Mouse (Mus musculus): ENCODE data around the gene Nol8. TPM values are rescaled to one million over a fixed set of nuclear protein-coding genes. Genes with fewer than 3 reads are reported as not detected.

Gene Nol8
- polyA plus RNA-seq, 1 experiment from 2014 or later: 22.8 TPM

- WGBS: 89% methylated on average over 2 of the region's 2 CpGs
- ATAC-seq (replicated peaks; ENCODE audit: low FRiP score): no peak
- Histone ChIP-seq H3K27ac (ENCODE audit: low read depth, low read length) (no peak overlapping the region), H3K9me3 (ENCODE audit: control insufficient read depth, low read length) (no peaks in the 10 kb centered on the region), H3K4me2 (ENCODE audit: low read depth, low read length, severe bottlenecking) (no peak overlapping the region), H3K4me3 (ENCODE audit: low read depth, low read length) (no peak overlapping the region), H3K27me3 (ENCODE audit: control insufficient read depth, insufficient read depth, low read length) (no peaks in the 10 kb centered on the region), H3K36me3 (ENCODE audit: control insufficient read depth, insufficient read depth, low read length) (no peaks in the 10 kb centered on the region), H3K9ac (ENCODE audit: low read length) (no peak overlapping the region), H3K4me1 (replicated peaks; ENCODE audit: control insufficient read depth, insufficient read depth, low read length) (no peaks in the 10 kb centered on the region)
- no peak for DNase-seq (ENCODE audit: low spot score)
Observed at GRCm38 (mm10) chr13:49629076-49629475, 23.8 kb upstream of the Nol8 start.

- DNase-seq (ENCODE audit: low spot score): no peak
- WGBS: 95% methylated on average over 2 of the region's 2 CpGs
- no peak for ATAC-seq (replicated peaks; ENCODE audit: low FRiP score)
Observed at GRCm38 (mm10) chr13:49639965-49640364, 12.9 kb upstream of the Nol8 start.

DNA sequence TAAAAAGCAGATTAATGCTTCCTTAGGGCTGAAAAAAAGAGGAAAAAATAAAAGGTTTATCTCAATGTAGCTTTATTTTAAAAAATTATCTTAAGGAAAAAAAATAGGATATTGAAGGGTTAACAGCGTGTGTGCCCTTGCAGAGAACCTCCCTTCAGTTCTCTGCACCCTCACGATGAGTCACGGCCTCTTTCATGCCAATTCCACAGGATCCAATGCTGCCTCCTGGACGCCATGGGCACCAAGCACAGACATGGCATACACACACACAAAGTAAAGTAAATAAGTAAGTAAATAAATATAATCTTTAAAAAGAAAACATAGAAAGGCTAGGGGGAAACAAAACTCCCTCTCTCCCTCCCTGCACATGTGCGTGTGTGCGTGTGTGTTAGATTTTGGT, 10.2 kb upstream of the Nol8 start:
- ATAC-seq (replicated peaks; ENCODE audit: low FRiP score): no peak
- H3K9me3 ChIP-seq (ENCODE audit: control insufficient read depth, low read length): no peaks in the 10 kb centered on the region
- WGBS: 84% methylated on average over 6 of the region's 6 CpGs
- DNase-seq (ENCODE audit: low spot score): no peak
- no peaks in the 10 kb centered on the region for H3K27me3 ChIP-seq (ENCODE audit: control insufficient read depth, insufficient read depth, low read length)
- no peak overlapping the region for H3K4me3 ChIP-seq (ENCODE audit: low read depth, low read length)
- H3K27ac ChIP-seq (ENCODE audit: low read depth, low read length): no peak overlapping the region
- no peaks in the 10 kb centered on the region for H3K4me1 ChIP-seq (replicated peaks; ENCODE audit: control insufficient read depth, insufficient read depth, low read length)
- H3K9ac ChIP-seq (ENCODE audit: low read length): no peak overlapping the region
- no peak overlapping the region for H3K4me2 ChIP-seq (ENCODE audit: low read depth, low read length, severe bottlenecking)
- H3K36me3 ChIP-seq (ENCODE audit: control insufficient read depth, insufficient read depth, low read length): no peaks in the 10 kb centered on the region

More at GRCm38 (mm10) chr13:49639965-49640364, 12.9 kb upstream of the Nol8 start:
- H3K27me3 ChIP-seq (ENCODE audit: control insufficient read depth, insufficient read depth, low read length): no peaks in the 10 kb centered on the region
- H3K4me3 ChIP-seq (ENCODE audit: low read depth, low read length): no peak overlapping the region
- no peak overlapping the region for H3K9ac ChIP-seq (ENCODE audit: low read length)
- no peaks in the 10 kb centered on the region for H3K9me3 ChIP-seq (ENCODE audit: control insufficient read depth, low read length)
- no peaks in the 10 kb centered on the region for H3K36me3 ChIP-seq (ENCODE audit: control insufficient read depth, insufficient read depth, low read length)
- no peak overlapping the region for H3K27ac ChIP-seq (ENCODE audit: low read depth, low read length)
- H3K4me2 ChIP-seq (ENCODE audit: low read depth, low read length, severe bottlenecking): no peak overlapping the region
- H3K4me1 ChIP-seq (replicated peaks; ENCODE audit: control insufficient read depth, insufficient read depth, low read length): no peaks in the 10 kb centered on the region

GRCm38 (mm10) chr13:49643669-49644362, 9.1 kb upstream of the Nol8 start:
- Histone ChIP-seq H3K27ac (ENCODE audit: low read depth, low read length) (no peak overlapping the region), H3K4me3 (ENCODE audit: low read depth, low read length) (no peak overlapping the region), H3K4me2 (ENCODE audit: low read depth, low read length, severe bottlenecking) (no peak overlapping the region), H3K9ac (ENCODE audit: low read length) (no peak overlapping the region), H3K4me1 (replicated peaks; ENCODE audit: control insufficient read depth, insufficient read depth, low read length) (no peaks in the 10 kb centered on the region), H3K36me3 (ENCODE audit: control insufficient read depth, insufficient read depth, low read length) (no peaks in the 10 kb centered on the region), H3K9me3 (ENCODE audit: control insufficient read depth, low read length) (no peaks in the 10 kb centered on the region), H3K27me3 (ENCODE audit: control insufficient read depth, insufficient read depth, low read length) (no peaks in the 10 kb centered on the region)
- DNase-seq (ENCODE audit: low spot score) (no peak), ATAC-seq (replicated peaks; ENCODE audit: low FRiP score) (no peak)

DNA sequence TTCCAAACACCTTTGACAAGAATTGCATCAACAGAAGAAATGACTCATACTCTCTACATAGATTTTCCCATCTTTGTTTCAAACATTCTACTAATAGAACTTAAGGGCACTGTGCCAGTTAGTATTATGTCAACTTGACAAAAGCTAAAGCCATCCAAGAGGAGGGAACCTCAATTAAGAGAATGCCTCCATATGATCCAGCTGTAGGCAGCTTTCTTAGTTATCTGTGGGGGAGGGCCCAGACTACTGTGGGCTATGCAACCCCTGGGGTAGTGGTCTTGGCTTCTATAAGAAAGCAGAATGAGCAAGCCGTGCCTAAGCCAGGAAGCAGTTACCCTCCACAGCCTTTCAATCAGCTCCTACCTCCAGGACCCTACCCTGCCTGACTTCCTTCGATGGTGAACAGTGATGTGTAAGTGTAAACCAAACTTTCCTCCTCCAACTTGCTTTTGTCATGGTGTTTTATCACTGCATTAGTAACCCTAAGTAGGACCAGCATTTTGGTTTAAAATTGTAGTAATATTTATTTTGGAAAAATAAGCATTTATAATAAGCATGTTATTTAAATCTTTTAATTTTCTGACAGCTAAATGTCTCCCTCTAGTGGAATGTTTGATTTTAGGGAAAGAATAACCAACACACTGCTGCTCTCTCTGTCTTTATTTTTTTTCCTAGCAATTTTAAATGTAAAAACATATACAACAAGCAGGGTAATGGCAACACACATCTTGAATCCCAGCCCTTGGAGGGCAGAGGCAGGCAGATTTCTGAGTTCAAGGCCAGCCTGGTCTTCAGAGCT, 7.9 kb upstream of the Nol8 start:
- Histone ChIP-seq H3K27ac (ENCODE audit: low read depth, low read length) (no peak overlapping the region), H3K4me3 (ENCODE audit: low read depth, low read length) (no peak overlapping the region), H3K9me3 (ENCODE audit: control insufficient read depth, low read length) (no peaks in the 10 kb centered on the region), H3K9ac (ENCODE audit: low read length) (no peak overlapping the region), H3K4me2 (ENCODE audit: low read depth, low read length, severe bottlenecking) (no peak overlapping the region), H3K36me3 (ENCODE audit: control insufficient read depth, insufficient read depth, low read length) (no peaks in the 10 kb centered on the region), H3K27me3 (ENCODE audit: control insufficient read depth, insufficient read depth, low read length) (no peaks in the 10 kb centered on the region), H3K4me1 (replicated peaks; ENCODE audit: control insufficient read depth, insufficient read depth, low read length) (no peaks in the 10 kb centered on the region)
- no peak for DNase-seq (ENCODE audit: low spot score)
- no peak for ATAC-seq (replicated peaks; ENCODE audit: low FRiP score)
- 77% methylated on average over 2 of the region's 2 CpGs for WGBS

- DNase-seq (ENCODE audit: low spot score) (no peak), ATAC-seq (replicated peaks; ENCODE audit: low FRiP score) (no peak)
- Histone ChIP-seq H3K27me3 (ENCODE audit: control insufficient read depth, insufficient read depth, low read length) (no peaks in the 10 kb centered on the region), H3K4me3 (ENCODE audit: low read depth, low read length) (no peak overlapping the region), H3K4me1 (replicated peaks; ENCODE audit: control insufficient read depth, insufficient read depth, low read length) (no peaks in the 10 kb centered on the region), H3K9ac (ENCODE audit: low read length) (no peak overlapping the region), H3K4me2 (ENCODE audit: low read depth, low read length, severe bottlenecking) (no peak overlapping the region), H3K36me3 (ENCODE audit: control insufficient read depth, insufficient read depth, low read length) (no peaks in the 10 kb centered on the region), H3K9me3 (ENCODE audit: control insufficient read depth, low read length) (no peaks in the 10 kb centered on the region), H3K27ac (ENCODE audit: low read depth, low read length) (no peak overlapping the region)
- WGBS: 87% methylated on average over 1 of the region's 1 CpGs
Observed at GRCm38 (mm10) chr13:49646019-49646418, 6.9 kb upstream of the Nol8 start.

- no peak overlapping the region for H3K4me2 ChIP-seq (ENCODE audit: low read depth, low read length, severe bottlenecking)
- DNase-seq (ENCODE audit: low spot score): no peak
- no peaks in the 10 kb centered on the region for H3K36me3 ChIP-seq (ENCODE audit: control insufficient read depth, insufficient read depth, low read length)
- WGBS: 51% methylated on average over 2 of the region's 2 CpGs
- H3K27ac ChIP-seq (ENCODE audit: low read depth, low read length): no peak overlapping the region
- no peaks in the 10 kb centered on the region for H3K27me3 ChIP-seq (ENCODE audit: control insufficient read depth, insufficient read depth, low read length)
- no peak overlapping the region for H3K9ac ChIP-seq (ENCODE audit: low read length)
- no peak for ATAC-seq (replicated peaks; ENCODE audit: low FRiP score)
- 0 out of 2 replicates have a peak, but pooled peaks cover 2% of the 10 kb centered on the region for H3K4me1 ChIP-seq (replicated peaks; ENCODE audit: control insufficient read depth, insufficient read depth, low read length)
- 0 out of 2 replicates have a peak overlapping the region, but pooled peaks have one; percentile 63 for H3K4me3 ChIP-seq (ENCODE audit: low read depth, low read length)
- H3K9me3 ChIP-seq (ENCODE audit: control insufficient read depth, low read length): no peaks in the 10 kb centered on the region
Observed at GRCm38 (mm10) chr13:49651136-49651535, 1.7 kb upstream of the Nol8 start.

DNA sequence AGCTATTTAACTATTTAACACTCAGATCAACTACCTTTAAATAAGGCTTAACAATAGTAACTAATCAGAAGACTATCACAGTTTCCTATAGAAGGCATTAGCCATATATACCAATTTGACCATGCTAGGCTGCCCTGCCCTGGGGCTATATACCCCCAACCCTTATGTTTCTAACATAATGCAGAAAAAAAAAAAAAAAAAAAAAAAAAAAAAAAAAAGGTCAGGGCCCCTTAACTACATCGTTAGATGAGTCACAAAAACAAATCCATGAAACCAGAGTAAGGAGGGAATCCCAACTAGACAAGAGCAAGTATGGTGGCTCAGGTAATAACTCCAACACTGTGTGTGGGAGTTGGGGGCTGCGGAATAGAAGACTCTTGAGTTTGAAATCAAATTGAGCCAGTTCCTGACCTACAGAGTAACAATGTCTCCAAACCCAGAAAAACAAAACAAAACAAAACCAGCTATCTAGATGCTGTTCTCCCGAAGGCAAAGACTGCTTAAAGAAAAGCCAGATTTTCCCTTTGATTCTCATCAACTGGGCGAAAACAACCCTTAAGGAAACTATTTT, 1.0 kb upstream of the Nol8 start:
- Histone ChIP-seq H3K9me3 (ENCODE audit: control insufficient read depth, low read length) (no peaks in the 10 kb centered on the region), H3K27ac (ENCODE audit: low read depth, low read length) (no peak overlapping the region), H3K9ac (ENCODE audit: low read length) (peak overlapping the region; percentile 68), H3K27me3 (ENCODE audit: control insufficient read depth, insufficient read depth, low read length) (no peaks in the 10 kb centered on the region), H3K4me3 (ENCODE audit: low read depth, low read length) (peak overlapping the region; percentile 63), H3K4me1 (replicated peaks; ENCODE audit: control insufficient read depth, insufficient read depth, low read length) (0 out of 2 replicates have a peak, but pooled peaks cover 2% of the 10 kb centered on the region), H3K36me3 (ENCODE audit: control insufficient read depth, insufficient read depth, low read length) (no peaks in the 10 kb centered on the region; the same call in 1 of the 2 replicates), H3K4me2 (ENCODE audit: low read depth, low read length, severe bottlenecking) (peak overlapping the region; percentile 53)
- ATAC-seq (replicated peaks; ENCODE audit: low FRiP score) (no peak), DNase-seq (ENCODE audit: low spot score) (no peak)
- WGBS: 5% methylated on average over 4 of the region's 4 CpGs

Data from forebrain, embryonic 11.5 days (tissue).